Mouse (Mus musculus) testis, adult 2 months (tissue): ENCODE measurements around the gene Gm10961.

ENCODE experiments used
- CTCF ChIP-seq: fragments of 200-500 bp; IDR thresholded peaks from 2 replicates; pipeline ENCODE4 v1.5.1; 2012; ENCODE audit warnings: low read depth, mild to moderate bottlenecking, inconsistent platforms, low read length, moderate library complexity; ENCODE audit not compliant: control insufficient read depth, insufficient read depth, insufficient replicate concordance
- POLR2A ChIP-seq: fragments of 200-500 bp; IDR thresholded peaks from 2 replicates; pipeline ENCODE4 v1.6.1; 2012; ENCODE audit warnings: low read depth, mild to moderate bottlenecking, inconsistent platforms, low read length, moderate library complexity; ENCODE audit not compliant: control insufficient read depth

- TF ChIP-seq CTCF (no peak), POLR2A (no peak)
These were observed 47.2 kb upstream of the Gm10961 start for GRCm38 (mm10) chr3:107583893-107584292.
